Mouse (Mus musculus): Measurements from ENCODE around the gene Gipc3. TPM values are rescaled to one million over a fixed set of nuclear protein-coding genes. Genes with fewer than 3 reads are reported as not detected.

Gene Gipc3
- total and polyA plus RNA-seq, 3 experiments, result 0.08 to 0.09 TPM; not detected in 1

DNA sequence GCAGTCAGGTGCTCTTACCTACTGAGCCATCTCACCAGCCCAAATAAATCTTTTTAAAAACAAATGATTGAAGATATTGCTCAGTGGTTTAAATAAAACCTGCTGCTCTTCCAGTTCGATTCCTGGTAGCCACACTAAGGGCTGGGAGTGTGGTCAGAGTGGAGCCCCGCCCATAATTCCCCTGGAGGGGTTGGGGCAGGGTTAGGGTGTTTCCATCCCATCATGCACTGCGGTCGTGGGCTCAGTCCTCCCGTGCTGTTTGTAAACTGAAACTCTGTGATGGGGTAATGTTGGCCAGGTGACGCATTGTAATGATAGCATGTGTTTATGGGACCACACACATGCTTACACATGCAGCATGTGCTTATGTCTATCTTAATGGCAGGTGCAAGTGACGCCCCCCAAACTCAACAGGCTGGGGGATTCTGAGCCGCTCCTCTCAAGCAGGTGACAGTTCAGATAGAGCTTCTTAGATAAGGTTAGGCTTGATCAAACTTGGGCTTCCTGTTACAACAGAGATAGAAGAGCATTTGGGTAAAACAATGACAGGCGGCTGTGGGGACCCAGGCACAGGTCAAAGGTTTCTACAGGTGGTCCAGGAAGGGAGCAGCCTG lies 8.7 kb upstream of the Gipc3 start:
- in situ Hi-C loops (cut with MboI; ENCODE audit: low pct_ligation_motif_present, low pct_unique_long_range_greater_than_20kb, low sequenced_read_pairs), result loop anchor here (10.0 kb wide), 1 partner anchor 157 kb away; no protein-coding TSS in a partner anchor
- Histone ChIP-seq H3K36me3 (replicated peaks in 1 of 2; ENCODE audit: control insufficient read depth in 1 of 2, insufficient read depth in 1 of 2, low read length in 1 of 2) (peaks cover 16 to 21% of the 10 kb centered on the region in 2 experiments), H3K9ac (ENCODE audit: insufficient read depth, low read depth) (peak overlapping the region; percentile 2; the same call in 1 of the 2 replicates), H3K27ac (ENCODE audit: insufficient read depth, low read depth) (no peak overlapping the region), H3K4me2 (ENCODE audit: insufficient read depth, low read depth, poor library complexity, severe bottlenecking) (peak overlapping the region; percentile 54), H3K79me2 (replicated peaks; ENCODE audit: control insufficient read depth, extremely low read depth, insufficient read depth, poor library complexity, severe bottlenecking) (no peaks in the 10 kb centered on the region), H3K4me1 (ENCODE audit: control insufficient read depth in 1 of 2, insufficient read depth in 2 of 2) (peaks cover 13 to 49% of the 10 kb centered on the region in 2 experiments), H3K27me3 (replicated peaks) (no peaks in the 10 kb centered on the region), H3K9me3 (replicated peaks; ENCODE audit: low read length) (no peaks in the 10 kb centered on the region), H3K4me3 (replicated peaks in 1 of 3; ENCODE audit: low read depth in 2 of 3, low read length in 2 of 3, poor library complexity in 1 of 3) (peak overlapping the region in 2 of 3 experiments; percentile 15 to 32)
- dilution Hi-C loops (cut with MboI; ENCODE audit: extremely low pct_ligation_motif_present, extremely low pct_unique_long_range_greater_than_20kb, low sequenced_read_pairs), result no loop called here
- no peak for TF ChIP-seq SMC3 (IDR thresholded peaks at IDR 0.05; ENCODE audit: low read depth, low read length)
- no peak for TF ChIP-seq E2F4 (IDR thresholded peaks at IDR 0.05; ENCODE audit: insufficient replicate concordance, low read depth, low read length)
- 0 out of 2 replicates have a peak, but pooled peaks have one; percentile 10 for TF ChIP-seq MYC (IDR thresholded peaks at IDR 0.05; ENCODE audit: low read depth, low read length)
- peak; percentile 62 for TF ChIP-seq SIN3A (IDR thresholded peaks at IDR 0.05; ENCODE audit: low read length)
- TF ChIP-seq PAX5 (IDR thresholded peaks at IDR 0.05; ENCODE audit: low read length), result no peak
- peak; percentile 56 for TF ChIP-seq POLR2A (IDR thresholded peaks at IDR 0.05; ENCODE audit: low read depth, low read length)
- no peak for TF ChIP-seq RAD21 (IDR thresholded peaks at IDR 0.05; ENCODE audit: low read depth, low read length)
- no peak for TF ChIP-seq MAFK (IDR thresholded peaks at IDR 0.05; ENCODE audit: insufficient replicate concordance, low read length)
- no peak for TF ChIP-seq JUN (IDR thresholded peaks at IDR 0.05; ENCODE audit: insufficient read depth, low read depth, low read length)
- TF ChIP-seq ZC3H11A (IDR thresholded peaks at IDR 0.05; ENCODE audit: low read depth, low read length), result no peak
- TF ChIP-seq ZKSCAN1 (IDR thresholded peaks at IDR 0.05; ENCODE audit: borderline replicate concordance, low read depth, low read length), result 0 out of 2 replicates have a peak, but pooled peaks have one; percentile 34
- TF ChIP-seq KAT2A (IDR thresholded peaks at IDR 0.05; ENCODE audit: insufficient replicate concordance, low read length), result no peak
- peak; percentile 40; the same call in 1 of the 2 replicates for TF ChIP-seq NELFE (IDR thresholded peaks at IDR 0.05; ENCODE audit: low read depth, low read length)
- TF ChIP-seq RCOR1 (conservative IDR thresholded peaks at IDR 0.05; ENCODE audit: low read depth, low read length), result no peak
- no peak for TF ChIP-seq USF2 (conservative IDR thresholded peaks at IDR 0.05; ENCODE audit: low read depth, low read length)
- peak; percentile 71 for TF ChIP-seq BHLHE40 (IDR thresholded peaks at IDR 0.05; ENCODE audit: low read depth, low read length)
- no peak; the same call in 1 of the 2 replicates for TF ChIP-seq POLR2AphosphoS2 (IDR thresholded peaks at IDR 0.05; ENCODE audit: low read depth, low read length)
- TF ChIP-seq UBTF (IDR thresholded peaks at IDR 0.05; ENCODE audit: low read depth, low read length), result no peak
- TF ChIP-seq MAZ (IDR thresholded peaks at IDR 0.05; ENCODE audit: low read depth, low read length), result peak; percentile 82; the same call in 1 of the 2 replicates
- TF ChIP-seq MAX (IDR thresholded peaks at IDR 0.05; ENCODE audit: low read length), result peak; percentile 83
- peak; percentile 59; the same call in 1 of the 2 replicates for TF ChIP-seq MXI1 (IDR thresholded peaks at IDR 0.05; ENCODE audit: low read depth, low read length)
- peak; percentile 28; the same call in 1 of the 2 replicates for TF ChIP-seq HCFC1 (IDR thresholded peaks at IDR 0.05; ENCODE audit: low read depth, low read length)
- no peak for TF ChIP-seq ZNF384 (IDR thresholded peaks at IDR 0.05; ENCODE audit: low read depth, low read length)
- TF ChIP-seq ELF1 (IDR thresholded peaks at IDR 0.05; ENCODE audit: low read depth, low read length), result no peak
- TF ChIP-seq EP300 (IDR thresholded peaks at IDR 0.05; ENCODE audit: low read length), result peak; percentile 22; the same call in 1 of the 2 replicates
- TF ChIP-seq USF1 (IDR thresholded peaks at IDR 0.05; ENCODE audit: low read depth, low read length), result no peak
- TF ChIP-seq CTCF (conservative IDR thresholded peaks at IDR 0.05 in 1 of 2, IDR thresholded peaks at IDR 0.05 in 1 of 2; ENCODE audit: low read depth in 2 of 2, low read length in 2 of 2), result no peak
- 0 out of 2 replicates have a peak, but pooled peaks have one; percentile 39 for TF ChIP-seq TBP (conservative IDR thresholded peaks at IDR 0.05; ENCODE audit: low read depth, low read length)
- TF ChIP-seq TCF12 (IDR thresholded peaks at IDR 0.05; ENCODE audit: low read depth, low read length), result 0 out of 2 replicates have a peak, but pooled peaks have one; percentile 41
- TF ChIP-seq IRF4 (IDR thresholded peaks at IDR 0.05; ENCODE audit: low read depth, low read length), result no peak
- TF ChIP-seq ZMIZ1 (IDR thresholded peaks at IDR 0.05; ENCODE audit: low read depth, low read length), result no peak
- no peak for TF ChIP-seq NRF1 (IDR thresholded peaks at IDR 0.05; ENCODE audit: low read depth, low read length)
- no peak for TF ChIP-seq CHD1 (IDR thresholded peaks at IDR 0.05; ENCODE audit: low read depth, low read length)
- no peak for TF ChIP-seq JUND (conservative IDR thresholded peaks at IDR 0.05; ENCODE audit: low read depth, low read length)
- TF ChIP-seq CHD2 (IDR thresholded peaks at IDR 0.05; ENCODE audit: low read length), result no peak
- TF ChIP-seq GABPA (IDR thresholded peaks at IDR 0.05; ENCODE audit: insufficient replicate concordance, low read depth, low read length), result no peak
- TF ChIP-seq MEF2A (IDR thresholded peaks at IDR 0.05; ENCODE audit: borderline replicate concordance, low read depth, low read length), result 0 out of 2 replicates have a peak, but pooled peaks have one; percentile 28
- TF ChIP-seq ETS1 (conservative IDR thresholded peaks at IDR 0.05; ENCODE audit: low read depth, low read length), result no peak; the same call in 1 of the 2 replicates
- peak; percentile 75 for DNase-seq (ENCODE audit: extremely low read depth)
